Mouse (Mus musculus) liver, embryonic 14 days (tissue): ENCODE data around the gene Gpx8. TPM values are rescaled to one million over a fixed set of nuclear protein-coding genes. Genes with fewer than 3 reads are reported as not detected.

Source experiments
- polyA plus RNA-seq: library from polyadenylated mRNA; depleted of rRNA; stranded (reverse); fragments of >200 nt; gene quantifications from 2 replicates; pipeline ENCODE4 v1.2.3, GENCODE M21; 2012; rRNA removed

The Gpx8 gene
- 3.2 and 4.4 TPM in 2 replicates for polyA plus RNA-seq

GRCm38 (mm10) chr13:113046211-113046883 lies at the start of gene Gpx8:
Gpx8 (minus strand) TSS chr13:113046410.

GRCm38 (mm10) chr13:113034950-113035421 lies 11.2 kb downstream of the Gpx8 start, which contains the start of gene Cdc20b:
Cdc20b (plus strand) TSS chr13:113035111.

GRCm38 (mm10) chr13:112993531-112994152 lies 52.6 kb downstream of the Gpx8 start, which contains the start of gene Mcidas:
Mcidas (plus strand) TSS chr13:112993845.

Other genes with a start within 250 kb of the Gpx8 start
- 14.5 and 16.9 TPM in 2 replicates for gene Plpp1, start 245.6 kb downstream of the Gpx8 start, polyA plus RNA-seq
- gene Mtrex, start 119.0 kb downstream of the Gpx8 start, polyA plus RNA-seq: 20.7 and 22.5 TPM in 2 replicates
- 3.9 and 4.3 TPM in 2 replicates for gene Dhx29, start 119.0 kb downstream of the Gpx8 start, polyA plus RNA-seq
- 0.08 and 0.14 TPM in 2 replicates for gene Ccno, start 58.6 kb downstream of the Gpx8 start, polyA plus RNA-seq
- gene Mcidas, start 52.6 kb downstream of the Gpx8 start, polyA plus RNA-seq: not detected in 2 replicates
- gene Cdc20b, start 11.3 kb downstream of the Gpx8 start, polyA plus RNA-seq: not detected in 2 replicates
- gene Gzma, start 54.6 kb upstream of the Gpx8 start, polyA plus RNA-seq: 0.20 and 0.32 TPM in 2 replicates
- 0.33 and 0.35 TPM in 2 replicates for gene Esm1, start 163.2 kb upstream of the Gpx8 start, polyA plus RNA-seq
- gene Gzmk, start 179.5 kb upstream of the Gpx8 start, polyA plus RNA-seq: not detected in 2 replicates
- gene BC067074, start 246.7 kb upstream of the Gpx8 start, polyA plus RNA-seq: 0.18 and 0.36 TPM in 2 replicates